Mouse (Mus musculus) embryonic stem cell, embryonic (primary cell): ENCODE measurements around the gene Snrpe.

Experiments used
- CTCF ChIA-PET, 4 experiments: fragments of 300-600 bp in 2 of 4; fragments of 350-600 bp in 2 of 4; sonication (Branson Sonifier 250); formaldehyde crosslinking; loops; one replicate each; lab custom pipeline; 2022; ENCODE audit warnings: inconsistent platforms in 2 of 4; lab: Charles Lee
- POLR2A ChIA-PET, 4 experiments: fragments of 300-600 bp in 2 of 4; fragments of 350-600 bp in 2 of 4; sonication (Branson Sonifier 250); formaldehyde crosslinking; loops; one replicate each; lab custom pipeline; 2022; ENCODE audit warnings: antibody characterized with exemption in 4 of 4, inconsistent platforms in 1 of 4; lab: Charles Lee

Gene Snrpe

GRCm38 (mm10) chr1:133596298-133597007, 13.6 kb downstream of the Snrpe start:
- ChIA-PET CTCF (interaction anchor here (0.5 to 1.3 kb wide), 13 partner anchors 10 to 289 kb away, joined by 3 to 9 read pairs (median 3); partner anchors contain the start of gene Snrpe (in 1 of the 4)), POLR2A (interaction anchor here (0.6 to 5.2 kb wide), 21 partner anchors 9 to 803 kb away, joined by 3 to 37 read pairs (median 4); partner anchors contain the start of genes Snrpe (in 2 of the 4) and Etnk2 (in 1 of the 4))

DNA sequence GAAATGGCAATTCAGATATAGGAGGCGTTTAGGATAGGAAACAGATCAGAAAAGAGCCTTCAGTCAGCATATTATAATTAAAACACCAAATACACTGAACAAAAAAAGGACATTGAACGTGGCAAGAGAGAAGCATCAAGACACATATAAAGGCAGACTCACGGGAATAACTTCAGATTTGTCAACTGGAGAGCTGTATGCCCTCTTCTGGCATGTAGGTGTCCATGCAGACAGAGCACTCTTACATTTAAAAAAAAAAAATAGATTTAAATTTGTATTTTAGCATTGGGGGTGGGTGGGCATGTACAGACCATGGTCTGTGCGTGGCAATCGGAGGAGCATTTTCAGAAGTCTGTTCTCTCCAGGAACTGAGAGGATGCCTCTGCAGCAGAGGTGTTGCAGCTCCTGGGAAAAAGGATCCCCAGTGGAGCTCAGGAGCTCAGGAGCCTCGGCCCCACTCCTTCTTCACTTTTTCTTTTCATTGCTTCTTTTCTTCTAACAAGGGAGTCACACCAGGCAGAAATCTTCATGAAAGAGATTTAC, 24.0 kb downstream of the Snrpe start:
- POLR2A ChIA-PET, result interaction anchor here in 3 of 4 experiments (0.6 to 4.0 kb wide), 8 partner anchors 12 to 138 kb away, joined by 3 to 26 read pairs (median 4); no protein-coding TSS in a partner anchor

GRCm38 (mm10) chr1:133571293-133571692, 38.8 kb downstream of the Snrpe start:
- ChIA-PET POLR2A (no interaction called here), CTCF (interaction anchor here in 1 of 4 experiments (0.5 kb wide), 1 partner anchor 191 kb away, joined by 3 read pairs; no protein-coding TSS in a partner anchor)

More for the DNA sequence above, 24.0 kb downstream of the Snrpe start:
- CTCF ChIA-PET, result interaction anchor here in 3 of 4 experiments (0.6 to 2.7 kb wide), 11 partner anchors 11 to 223 kb away, joined by 3 to 12 read pairs (median 3); partner anchors contain the start of genes Etnk2 (in 1 of the 3) and Snrpe (in 1 of the 3)
